Mouse (Mus musculus) Patski (cell line): ENCODE measurements around the gene Man1c1. TPM values are rescaled to one million over a fixed set of nuclear protein-coding genes. Genes with fewer than 3 reads are reported as not detected.
A peak's percentile ranks its signal among the peaks of the same experiment; 100 is the strongest.

Source experiments
- ATAC-seq: fragments of 100-300 bp; one replicate; pipeline ENCODE4 v1.8.0; 2021
- CTCF ChIA-PET: fragments of 350-600 bp; sonication (Branson Sonifier 250); formaldehyde crosslinking; loops from one replicate; lab custom pipeline; 2022; ENCODE audit warnings: inconsistent platforms; lab: Charles Lee
- POLR2A ChIA-PET: fragments of 350-600 bp; sonication (Branson Sonifier 250); formaldehyde crosslinking; loops from one replicate; lab custom pipeline; 2022; ENCODE audit warnings: antibody characterized with exemption, inconsistent platforms; lab: Charles Lee
- DNase-seq: peaks from one replicate; pipeline ENCODE4 v3.0.0-alpha.2; 2011; ENCODE audit warnings: low read depth, low spot score
- H3K27me3 ChIP-seq: fragments of 371-371 bp; one replicate; pipeline ENCODE4 v1.5.1; 2021
- CTCF ChIP-seq: fragments of 100-300 bp; IDR thresholded peaks from one replicate; pipeline ENCODE4 v1.5.1; 2021
- in situ Hi-C: fragments of 300-500 bp; cut with MboI; formaldehyde crosslinking; loops from 3 replicates; pipeline ENCODE4 v1.11.1; 2018; ENCODE audit warnings: low pct_unique_long_range_greater_than_20kb, mixed read lengths
- polyA plus RNA-seq: library from polyadenylated mRNA; unstranded; gene quantifications from one replicate; pipeline ENCODE4 v1.2.3, GENCODE M21; 2021

Man1c1 gene
- polyA plus RNA-seq, 1 experiment from 2014 or later = 16.2 TPM

DNA sequence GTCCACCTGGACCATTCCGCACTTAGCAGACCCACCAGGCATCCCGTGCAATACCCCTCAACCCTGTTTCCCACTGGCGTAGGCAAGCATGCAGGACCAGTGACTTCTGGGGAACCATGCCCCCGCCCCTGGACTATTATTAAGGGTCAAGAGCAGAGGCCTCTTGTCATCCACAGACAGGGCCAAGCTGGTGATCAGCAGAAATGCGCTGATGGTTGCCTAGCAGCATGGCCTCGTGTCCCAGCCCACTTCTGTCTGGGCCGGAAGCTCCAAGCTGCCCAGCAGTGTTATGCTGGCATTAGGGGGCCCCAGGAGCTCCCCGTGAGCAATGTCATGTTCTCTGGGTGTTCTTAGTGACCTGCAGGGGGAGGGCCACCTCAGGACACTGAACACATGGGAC is 37.9 kb upstream of the Man1c1 start:
- TF ChIP-seq CTCF = no peak
- DNase-seq = no peak
- H3K27me3 ChIP-seq = no peaks in the 10 kb centered on the region
- ChIA-PET POLR2A (no interaction called here), CTCF (interaction anchor here (1.0 kb wide), 1 partner anchor 16 kb away, joined by 3 read pairs; no protein-coding TSS in a partner anchor)
- no peak for ATAC-seq
- in situ Hi-C loops = no loop called here

DNA sequence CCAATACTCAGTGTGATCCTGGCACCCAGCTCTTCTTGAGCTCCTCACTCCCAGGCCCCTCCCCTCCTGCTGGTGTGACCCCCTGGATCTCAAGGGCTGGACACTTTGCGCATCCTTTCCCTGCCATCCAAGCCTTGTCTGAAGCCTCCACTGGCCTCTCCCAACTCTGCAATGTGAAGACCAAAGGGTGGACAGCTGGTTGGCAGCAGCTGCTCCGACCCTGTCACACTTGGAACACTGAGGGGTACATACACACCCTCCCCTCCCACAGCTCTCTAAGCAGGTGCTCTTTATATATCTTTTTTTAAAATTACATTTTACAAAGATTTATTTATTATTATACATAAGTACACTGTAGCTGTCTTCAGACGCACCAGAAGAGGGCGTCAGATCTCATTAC is 36.1 kb upstream of the Man1c1 start:
- POLR2A ChIA-PET = interaction anchor here (0.7 kb wide), 1 partner anchor 72 kb away, joined by 3 read pairs; no protein-coding TSS in a partner anchor
- CTCF ChIA-PET = no interaction called here
- in situ Hi-C loops = no loop called here
- H3K27me3 ChIP-seq = no peaks in the 10 kb centered on the region
- no peak for DNase-seq
- no peak for TF ChIP-seq CTCF
- no peak for ATAC-seq

DNA sequence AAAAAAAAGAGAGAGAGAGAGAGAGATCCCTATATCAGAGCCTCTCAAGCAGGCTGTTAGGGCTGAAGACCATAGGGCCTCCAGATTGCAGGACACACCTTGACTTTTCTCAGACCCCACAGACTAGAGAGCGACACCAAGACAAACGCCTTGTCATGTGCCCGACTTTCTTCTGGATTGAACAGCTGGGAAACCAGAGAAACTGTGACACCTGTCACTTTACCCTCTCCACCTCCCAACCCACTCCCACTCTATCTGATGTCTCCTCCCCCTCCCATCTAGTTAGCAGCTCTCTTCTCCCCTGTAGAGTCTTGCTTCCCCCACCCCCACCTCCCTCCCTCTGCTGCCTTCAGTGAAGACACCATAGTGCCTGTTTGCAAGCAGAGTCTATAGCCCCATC is 35.4 kb upstream of the Man1c1 start:
- no peak for TF ChIP-seq CTCF
- in situ Hi-C loops = no loop called here
- DNase-seq = no peak
- ChIA-PET POLR2A (interaction anchor here (0.7 kb wide), 1 partner anchor 72 kb away, joined by 3 read pairs; no protein-coding TSS in a partner anchor), CTCF (no interaction called here)
- no peaks in the 10 kb centered on the region for H3K27me3 ChIP-seq
- ATAC-seq = no peak

DNA sequence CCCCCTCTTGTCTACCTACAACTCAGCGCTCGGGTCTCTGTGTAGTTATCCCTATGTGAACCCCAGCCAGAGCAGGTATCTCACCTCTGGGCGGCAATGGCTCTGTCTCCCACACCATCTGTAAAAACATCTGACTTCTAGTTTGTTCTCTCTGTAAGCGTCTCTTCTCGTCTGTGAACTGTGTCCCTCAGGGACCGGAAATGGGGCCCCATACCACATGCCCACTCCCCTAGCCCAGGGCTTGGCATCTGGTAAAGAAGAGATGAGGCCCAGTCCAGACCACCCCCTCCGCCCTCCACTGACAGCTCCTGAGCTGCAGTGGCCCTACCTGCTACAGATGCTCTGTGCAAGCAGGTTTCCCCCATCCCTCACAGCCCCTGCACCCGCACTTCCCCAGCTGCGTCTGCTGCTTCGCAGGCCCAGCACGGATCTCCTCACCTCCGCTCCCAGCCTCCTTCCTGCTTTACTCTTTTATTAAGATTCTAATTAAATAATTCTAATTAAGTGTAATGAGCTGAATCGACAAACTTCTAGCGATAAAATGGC is 33.3 kb upstream of the Man1c1 start:
- no peaks in the 10 kb centered on the region for H3K27me3 ChIP-seq
- ATAC-seq (no peak), DNase-seq (no peak)
- TF ChIP-seq CTCF = no peak
- ChIA-PET CTCF (no interaction called here), POLR2A (no interaction called here)
- in situ Hi-C loops = no loop called here

DNA sequence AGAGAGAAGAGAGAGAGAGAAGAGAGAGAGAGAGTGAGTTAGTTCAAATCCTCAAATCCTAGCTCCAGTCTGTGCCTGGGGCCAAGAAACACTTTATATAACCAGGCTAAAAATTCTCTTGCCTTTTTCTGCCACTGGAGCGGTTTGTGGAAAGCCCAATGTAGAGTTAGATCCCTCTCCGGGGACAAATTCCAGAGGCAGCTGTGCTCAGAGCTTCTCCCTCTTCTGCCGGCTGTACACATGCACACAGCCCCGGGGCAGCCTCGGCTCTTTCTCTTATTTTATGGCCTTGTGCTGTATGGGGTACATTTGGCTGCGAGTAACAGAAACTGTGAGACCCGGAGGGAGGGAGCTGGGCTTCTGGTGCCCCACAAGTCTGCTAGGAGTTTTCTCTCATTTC is 32.1 kb upstream of the Man1c1 start:
- no peak for ATAC-seq
- POLR2A ChIA-PET = no interaction called here
- CTCF ChIA-PET = interaction anchor here (1.6 kb wide), 1 partner anchor 34 kb away, joined by 3 read pairs; no protein-coding TSS in a partner anchor
- in situ Hi-C loops = no loop called here
- no peak for TF ChIP-seq CTCF
- DNase-seq = no peak
- no peaks in the 10 kb centered on the region for H3K27me3 ChIP-seq

DNA sequence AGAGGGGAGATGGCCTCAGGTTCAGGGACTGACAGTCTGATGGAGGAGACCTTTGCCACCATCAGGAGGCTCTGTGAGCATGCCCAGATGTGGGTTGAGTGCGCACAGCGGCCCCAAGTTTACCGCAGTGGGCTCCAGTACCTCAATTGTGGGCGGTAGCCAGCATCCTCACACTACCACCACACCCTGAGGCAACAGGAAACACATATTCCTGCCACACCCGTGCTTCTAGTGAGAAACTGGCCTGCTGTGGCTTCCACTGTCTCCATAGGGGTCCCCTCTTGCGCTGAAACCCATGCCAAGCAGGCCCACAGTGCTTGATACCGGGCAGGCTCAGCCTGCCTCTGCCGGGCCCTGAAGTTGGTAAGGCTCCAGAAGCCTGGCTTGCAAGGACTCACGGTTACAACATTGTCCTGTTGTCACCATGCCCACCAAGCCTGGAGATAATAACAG is 30.6 kb upstream of the Man1c1 start:
- POLR2A ChIA-PET = interaction anchor here (0.7 kb wide), 1 partner anchor 33 kb away, joined by 5 read pairs; the partner anchor contains the start of gene Ldlrap1
- in situ Hi-C loops = no loop called here
- CTCF ChIA-PET = interaction anchor here (0.9 kb wide), 1 partner anchor 11 kb away, joined by 4 read pairs; no protein-coding TSS in a partner anchor
- H3K27me3 ChIP-seq = no peaks in the 10 kb centered on the region
- no peak for TF ChIP-seq CTCF
- no peak for ATAC-seq
- DNase-seq = no peak

DNA sequence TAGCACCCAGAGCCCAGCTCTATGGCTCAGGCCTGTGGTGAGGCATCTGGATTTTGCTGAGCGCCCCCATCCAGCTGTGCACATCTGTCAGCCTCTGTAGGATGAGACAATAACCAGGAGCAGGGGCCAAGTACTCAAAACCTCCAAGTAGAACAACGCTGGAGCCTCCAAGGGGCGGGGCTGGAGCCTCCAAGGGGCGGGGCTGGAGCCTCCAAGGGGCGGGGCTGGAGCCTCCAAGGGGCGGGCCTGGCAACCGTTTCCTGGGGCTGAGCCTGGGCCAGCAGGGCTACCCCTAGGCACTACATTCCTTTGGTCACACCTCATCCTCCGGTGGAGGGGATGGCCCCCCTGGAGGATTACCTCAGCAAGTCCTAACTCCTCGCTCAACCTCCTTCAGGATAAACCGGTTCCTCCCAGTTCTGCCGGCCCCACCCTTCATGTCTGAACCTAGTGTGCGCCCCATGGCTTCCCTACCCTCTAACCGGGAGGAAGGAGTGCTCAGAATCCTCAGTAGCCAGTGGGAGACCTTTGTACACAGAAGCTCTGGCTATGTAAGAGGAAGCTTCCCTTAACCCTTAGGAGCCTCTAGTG is 30.0 kb upstream of the Man1c1 start:
- in situ Hi-C loops = no loop called here
- peak; percentile 70 for DNase-seq
- CTCF ChIA-PET = interaction anchor here (0.9 kb wide), 1 partner anchor 12 kb away, joined by 4 read pairs; no protein-coding TSS in a partner anchor
- POLR2A ChIA-PET = no interaction called here
- H3K27me3 ChIP-seq = no peaks in the 10 kb centered on the region
- TF ChIP-seq CTCF = no peak
- peak; percentile 92 for ATAC-seq

DNA sequence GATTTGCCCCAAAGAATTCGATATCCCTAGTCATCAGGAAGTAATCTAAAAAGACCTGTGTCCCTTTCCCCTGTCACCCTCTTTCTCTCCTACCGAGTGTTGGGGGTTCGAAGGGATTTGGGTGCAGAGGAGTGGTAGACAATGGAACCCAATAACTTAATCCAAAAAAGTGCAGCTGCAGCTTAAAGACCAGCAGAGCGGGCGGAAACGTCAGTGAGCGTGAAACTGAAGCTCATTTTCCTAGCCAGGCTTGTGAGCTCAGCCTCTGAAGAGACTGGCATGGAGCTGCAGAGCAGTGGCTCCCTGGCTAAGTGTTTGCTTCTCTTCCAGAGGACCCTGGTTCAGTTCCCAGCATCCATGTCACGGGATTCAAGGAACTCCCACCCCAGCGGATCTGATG is 29.3 kb upstream of the Man1c1 start:
- CTCF ChIA-PET = no interaction called here
- POLR2A ChIA-PET = no interaction called here
- in situ Hi-C loops = no loop called here
- TF ChIP-seq CTCF = no peak
- DNase-seq = no peak
- no peak for ATAC-seq
- no peaks in the 10 kb centered on the region for H3K27me3 ChIP-seq

DNA sequence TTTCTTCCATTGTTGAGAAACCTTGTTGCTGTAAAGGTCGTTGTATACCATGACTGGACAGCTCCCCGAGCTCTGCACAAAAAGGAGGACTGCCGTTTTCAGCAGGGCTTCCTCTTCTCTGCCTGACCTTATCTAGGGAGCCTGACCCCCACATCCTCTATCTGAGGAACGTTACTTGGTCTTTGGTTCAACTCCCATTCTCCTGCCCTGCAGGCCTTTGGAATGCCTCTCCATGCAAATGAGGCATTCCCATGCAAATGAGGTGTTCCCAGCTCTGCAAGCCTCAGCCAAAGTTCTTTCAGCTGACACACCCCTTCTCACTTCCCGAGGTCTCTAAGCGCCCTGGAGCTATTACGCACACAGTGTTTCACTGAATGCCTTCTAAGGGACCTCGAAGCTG is 26.0 kb upstream of the Man1c1 start:
- ChIA-PET CTCF (no interaction called here), POLR2A (no interaction called here)
- no peak for TF ChIP-seq CTCF
- no peaks in the 10 kb centered on the region for H3K27me3 ChIP-seq
- in situ Hi-C loops = no loop called here
- ATAC-seq = no peak
- DNase-seq = no peak

DNA sequence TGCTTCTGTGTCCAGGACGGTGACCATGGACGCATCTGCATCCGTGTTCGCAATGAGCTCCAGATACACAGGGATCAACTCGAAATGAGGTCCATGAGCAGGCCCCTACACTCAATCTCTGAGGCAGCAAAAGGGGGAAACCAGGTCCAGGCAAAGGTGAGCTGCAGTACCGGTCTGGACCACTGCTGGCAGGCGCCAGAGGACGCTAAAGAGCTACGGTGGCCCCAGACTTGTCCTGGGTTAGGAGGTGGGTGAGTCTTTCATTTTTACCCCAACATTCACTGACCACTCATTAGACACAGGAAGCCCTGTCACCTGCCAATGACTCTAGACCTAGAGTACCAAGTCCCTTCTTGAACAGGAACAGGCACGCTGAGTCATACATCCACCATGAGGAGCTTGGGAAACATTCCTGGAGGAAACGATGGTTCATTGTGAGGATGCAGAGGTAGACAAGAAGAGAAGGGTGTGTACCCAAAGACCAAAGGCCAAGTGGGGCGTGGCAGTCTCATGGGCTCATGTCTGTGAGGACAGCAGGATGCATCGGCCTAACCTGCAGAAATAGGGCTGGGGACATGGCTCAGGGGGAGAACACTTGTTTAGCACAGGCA is 21.8 kb upstream of the Man1c1 start:
- no peak for ATAC-seq
- no peak for DNase-seq
- H3K27me3 ChIP-seq = no peaks in the 10 kb centered on the region
- CTCF ChIA-PET = interaction anchor here (0.8 to 1.5 kb wide), 4 partner anchors 11 to 47 kb away, joined by 3 read pairs; no protein-coding TSS in a partner anchor
- POLR2A ChIA-PET = interaction anchor here (0.6 kb wide), 1 partner anchor 107 kb away, joined by 3 read pairs; no protein-coding TSS in a partner anchor
- TF ChIP-seq CTCF = no peak
- in situ Hi-C loops = no loop called here

DNA sequence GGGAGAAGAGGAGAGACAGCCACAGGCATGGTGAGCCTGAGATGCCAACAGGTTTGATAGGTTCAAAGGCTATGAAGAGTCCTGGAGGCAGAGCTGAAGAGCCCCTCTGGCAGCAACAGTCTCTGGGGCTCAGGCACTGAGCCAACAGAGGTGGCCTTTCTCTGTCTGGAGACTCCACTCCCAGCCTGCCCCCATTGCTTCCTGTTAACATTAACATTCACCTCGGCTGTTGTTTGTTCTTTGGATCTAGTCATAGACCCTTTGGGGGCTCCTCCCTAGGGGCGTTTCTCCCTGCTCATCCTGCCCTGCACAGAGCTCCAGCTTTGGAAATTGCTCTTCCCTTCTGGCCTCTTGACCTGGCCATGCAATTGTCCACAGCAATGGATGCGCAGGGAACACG is 20.9 kb upstream of the Man1c1 start:
- no peak for ATAC-seq
- DNase-seq = no peak
- no peak for TF ChIP-seq CTCF
- POLR2A ChIA-PET = no interaction called here
- CTCF ChIA-PET = interaction anchor here (2.5 kb wide), 1 partner anchor 11 kb away, joined by 9 read pairs; no protein-coding TSS in a partner anchor
- H3K27me3 ChIP-seq = no peaks in the 10 kb centered on the region
- in situ Hi-C loops = no loop called here
